Mouse (Mus musculus) spleen, postnatal 14 days (tissue): ENCODE results near the gene Ddx46.
"Not testable (repeated sequence)": the region's sequence is repeated elsewhere in the genome, so short reads cannot be mapped to it uniquely, and the experiment has no call there.

Experiments used
- DNase-seq, 2 experiments: peaks; one replicate each; pipeline ENCODE4 v3.0.0; 2021 to 2022; ENCODE audit warnings: low spot score in 2 of 2

Gene Ddx46

DNA sequence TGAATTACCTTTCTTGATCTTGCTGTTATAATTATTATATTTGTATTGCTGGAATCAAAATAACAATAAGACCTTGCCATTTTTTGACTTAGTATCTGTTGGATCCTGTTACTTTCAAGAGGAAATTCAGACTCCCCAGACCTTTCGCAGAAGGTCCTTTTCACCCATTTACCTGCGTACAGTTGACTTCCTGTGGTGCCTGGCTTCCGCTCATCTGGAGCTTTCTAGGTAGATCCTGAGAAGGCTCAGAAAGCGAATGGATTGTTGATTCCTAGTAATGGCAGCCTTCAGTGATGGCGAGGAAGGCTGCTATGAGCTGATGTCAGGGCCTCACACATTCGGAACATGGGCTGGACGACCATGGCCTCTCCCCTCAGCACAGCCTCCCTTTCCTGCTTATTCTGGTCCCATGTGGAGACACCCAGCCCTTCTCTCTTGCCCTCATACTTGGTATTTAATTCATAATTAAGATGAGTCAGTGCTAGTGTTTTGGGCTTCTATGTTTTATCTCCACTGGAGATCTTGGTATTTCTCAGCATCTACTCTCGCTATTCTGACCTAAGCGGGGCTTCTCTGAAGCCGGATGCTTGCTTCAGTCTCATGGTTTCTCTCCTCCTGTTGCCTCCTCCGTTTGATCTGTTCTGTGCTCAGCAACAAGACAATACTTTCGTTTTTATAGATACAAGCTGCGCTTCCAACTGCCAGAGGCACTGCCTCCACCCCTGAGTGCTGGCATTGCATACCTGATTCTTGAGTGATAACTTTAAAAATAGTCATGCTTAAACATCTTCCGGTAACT is 1.6 kb downstream of the Ddx46 start:
- no peak for DNase-seq

DNA sequence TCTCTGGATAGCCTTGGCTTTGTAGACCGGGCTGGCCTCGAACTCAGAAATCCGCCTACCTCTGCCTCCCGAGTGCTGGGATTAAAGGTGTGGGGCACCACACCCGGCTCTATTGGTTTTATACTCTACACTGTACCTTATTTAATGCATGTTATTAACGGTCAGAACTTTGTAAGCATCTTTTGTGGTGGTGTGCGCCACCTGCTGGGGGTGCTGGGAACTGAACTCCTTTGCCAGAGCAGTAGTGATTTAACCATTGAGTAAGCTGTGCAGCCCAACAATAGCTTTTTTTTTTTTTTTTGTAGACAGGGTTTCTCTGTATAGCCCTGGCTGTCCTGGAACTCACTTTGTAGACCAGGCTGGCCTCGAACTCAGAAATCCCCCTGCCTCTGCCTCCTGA is 5.7 kb downstream of the Ddx46 start:
- peak; percentile 66 to 80 for DNase-seq

- DNase-seq, result peak in 1 of 2 experiments; percentile 25
Observed at GRCm38 (mm10) chr13:55644525-55644924, 9.7 kb downstream of the Ddx46 start.

DNA sequence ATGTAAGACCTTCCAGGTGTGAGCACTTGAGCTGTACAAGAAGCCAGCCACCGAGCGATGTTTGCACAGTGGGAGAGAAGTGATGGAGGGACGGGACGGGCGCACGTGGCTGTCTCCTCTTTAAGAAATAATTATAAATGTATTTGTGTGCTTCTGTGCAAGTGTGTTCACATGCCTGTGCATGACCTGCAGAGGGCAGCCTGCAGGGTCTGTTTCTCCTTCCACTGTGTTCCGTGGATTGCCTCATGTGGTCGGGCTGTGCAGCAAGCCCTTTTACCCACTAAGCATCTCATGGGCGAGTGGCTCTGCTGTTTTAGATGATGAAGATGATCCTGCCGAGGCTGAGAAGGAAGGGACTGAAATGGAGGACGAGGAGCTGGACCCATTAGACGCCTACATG is 15.3 kb downstream of the Ddx46 start:
- no peak for DNase-seq

DNA sequence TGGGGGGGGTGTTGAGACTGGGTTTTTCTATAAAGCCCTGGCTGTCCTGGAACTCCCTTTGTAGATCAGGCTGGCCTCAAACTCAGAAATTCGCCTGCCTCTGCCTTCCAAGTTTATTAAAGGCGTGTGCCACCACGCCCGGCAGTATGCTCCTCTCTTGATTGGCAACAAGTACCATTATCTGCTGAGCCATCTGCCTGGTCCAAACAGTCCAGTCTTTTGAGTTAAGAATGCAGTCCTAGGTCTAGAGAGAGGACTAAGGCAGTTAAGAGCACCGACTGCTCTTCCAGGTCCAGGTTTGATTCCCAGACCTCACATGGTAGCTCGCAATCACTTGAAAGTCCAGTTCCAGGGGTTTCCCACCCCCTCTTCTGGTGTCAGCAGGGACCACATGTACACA is 16.2 kb downstream of the Ddx46 start:
- no peak for DNase-seq

DNA sequence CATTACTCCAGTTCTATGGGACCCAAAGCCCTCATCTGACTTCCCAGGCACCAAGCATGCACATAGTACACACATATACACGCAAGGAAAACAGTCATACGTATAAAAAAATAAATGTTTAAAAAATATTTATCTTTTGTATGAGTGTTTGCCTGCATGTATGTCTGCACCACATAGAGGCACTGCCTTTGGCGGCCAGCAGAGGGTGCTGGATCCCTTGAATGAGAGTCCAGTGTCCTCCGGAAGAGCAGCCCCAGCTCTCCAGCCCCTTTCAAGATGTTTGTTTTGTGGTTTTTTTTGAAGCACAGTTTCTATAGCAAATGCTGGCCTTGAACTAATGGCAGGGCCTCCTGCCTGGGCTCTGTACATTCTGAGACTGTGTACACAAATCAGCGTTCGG is 33.7 kb downstream of the Ddx46 start:
- peak in 1 of 2 experiments; percentile 42 for DNase-seq

- no peak for DNase-seq
Observed at GRCm38 (mm10) chr13:55672711-55673110, 37.9 kb downstream of the Ddx46 start.

- no peak for DNase-seq
Observed at GRCm38 (mm10) chr13:55677364-55677763, 42.5 kb downstream of the Ddx46 start.

GRCm38 (mm10) chr13:55682201-55682600 is 47.4 kb downstream of the Ddx46 start:
- DNase-seq, result no peak

- no peak for DNase-seq
Observed at GRCm38 (mm10) chr13:55683581-55683980, 48.8 kb downstream of the Ddx46 start.

- DNase-seq, result no peak
Observed at GRCm38 (mm10) chr13:55686107-55686633, 51.3 kb downstream of the Ddx46 start.

DNA sequence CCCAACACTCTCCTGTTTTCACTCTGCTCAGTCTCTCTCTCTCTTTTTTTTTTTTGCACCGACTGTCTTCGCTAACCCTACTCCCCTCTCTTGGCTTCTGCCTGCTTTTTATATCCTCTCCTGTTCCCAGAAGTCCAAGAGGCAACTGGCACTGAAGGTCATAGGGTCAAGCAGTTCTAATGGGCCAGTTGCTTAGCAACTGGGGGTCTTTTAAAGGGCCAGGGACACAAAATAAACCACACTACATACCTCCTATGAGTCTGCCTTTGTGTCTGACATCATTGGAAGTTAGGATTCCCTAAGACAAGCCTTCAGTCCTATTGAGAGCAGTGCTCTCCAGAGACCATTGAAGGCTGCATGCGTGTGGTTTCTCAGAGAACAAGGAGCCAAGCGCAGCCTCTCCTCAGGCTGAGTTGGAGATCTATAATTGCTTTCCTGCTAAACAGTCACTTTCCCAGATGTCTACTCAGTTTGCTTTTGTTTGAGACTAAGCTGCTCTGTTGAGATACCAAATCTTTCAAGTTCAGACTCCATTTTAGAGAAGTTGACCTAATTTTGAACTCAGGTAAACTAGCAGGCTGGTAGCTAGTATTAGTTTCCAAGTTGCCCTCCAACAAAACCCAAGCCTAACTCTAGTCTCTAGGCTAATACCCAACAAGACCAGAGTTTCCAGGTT is 53.2 kb downstream of the Ddx46 start:
- no peak for DNase-seq

DNA sequence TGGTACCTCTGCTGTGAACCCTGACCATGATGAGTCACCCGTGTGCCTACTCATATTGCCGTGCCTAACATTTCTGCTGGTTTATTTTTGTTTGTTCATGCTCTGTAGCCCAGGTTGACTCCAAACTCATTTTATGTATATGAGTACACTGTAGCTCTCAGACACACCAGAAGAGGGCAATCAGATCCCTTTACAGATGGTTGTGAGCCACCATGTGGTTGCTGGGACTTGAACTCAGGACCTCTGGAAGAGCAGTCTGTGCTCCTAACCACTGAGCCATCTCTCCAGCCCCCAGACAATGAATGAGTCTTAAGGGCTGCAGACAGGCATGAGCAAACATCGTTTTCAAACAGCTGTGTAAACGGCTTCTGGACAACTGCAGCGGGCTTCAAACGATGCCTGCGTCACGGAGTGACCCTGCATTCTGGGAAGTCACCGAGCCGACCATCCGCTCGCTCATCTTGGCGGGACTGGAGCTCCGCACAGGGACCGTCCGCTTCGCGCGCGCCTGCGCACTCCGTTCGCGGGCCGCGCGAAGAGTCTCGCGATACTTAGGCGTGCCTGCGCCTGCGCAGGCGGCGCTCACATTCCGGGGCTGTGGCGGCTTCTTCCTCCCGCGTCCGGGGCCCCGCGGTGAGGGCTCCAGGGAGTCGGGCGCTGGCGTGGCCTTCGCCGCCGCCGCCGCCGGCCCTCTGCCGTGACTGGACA is 57.9 kb downstream of the Ddx46 start, which contains the start of gene B230219D22Rik:
Gene B230219D22Rik (plus strand): TSS at position 590 of the 708 bp plus-strand sequence.
- peak; percentile 83 to 88 for DNase-seq

DNA sequence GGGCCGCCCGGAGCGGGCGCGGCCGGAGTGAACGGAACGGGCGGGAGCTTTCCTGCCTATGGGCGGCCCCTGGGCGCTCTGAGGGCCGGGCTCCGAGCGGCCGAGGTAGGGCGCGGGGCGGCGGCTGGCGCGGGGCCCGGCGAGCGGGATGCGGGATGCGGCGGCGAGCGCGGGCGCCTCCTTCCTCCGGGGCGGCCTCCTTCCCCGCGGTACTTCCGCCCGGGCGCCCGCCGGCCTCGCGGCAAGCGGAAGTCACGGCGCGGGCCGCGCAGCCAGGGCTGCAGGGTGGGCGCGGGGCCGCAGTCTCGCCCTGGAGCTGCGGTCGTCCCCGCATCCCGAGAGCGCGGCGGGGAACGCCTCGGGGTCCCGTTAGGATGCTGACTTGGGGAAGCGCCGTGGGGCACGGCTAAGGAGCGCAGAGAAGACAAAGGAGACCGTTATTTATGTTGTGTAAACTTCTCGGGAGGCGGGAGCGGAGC is 58.5 kb downstream of the Ddx46 start:
- peak in 1 of 2 experiments; percentile 49 for DNase-seq

- DNase-seq, result no peak
Observed at GRCm38 (mm10) chr13:55694110-55694509, 59.3 kb downstream of the Ddx46 start.

GRCm38 (mm10) chr13:55695989-55696388 is 61.2 kb downstream of the Ddx46 start:
- DNase-seq, result not testable (repeated sequence)

DNA sequence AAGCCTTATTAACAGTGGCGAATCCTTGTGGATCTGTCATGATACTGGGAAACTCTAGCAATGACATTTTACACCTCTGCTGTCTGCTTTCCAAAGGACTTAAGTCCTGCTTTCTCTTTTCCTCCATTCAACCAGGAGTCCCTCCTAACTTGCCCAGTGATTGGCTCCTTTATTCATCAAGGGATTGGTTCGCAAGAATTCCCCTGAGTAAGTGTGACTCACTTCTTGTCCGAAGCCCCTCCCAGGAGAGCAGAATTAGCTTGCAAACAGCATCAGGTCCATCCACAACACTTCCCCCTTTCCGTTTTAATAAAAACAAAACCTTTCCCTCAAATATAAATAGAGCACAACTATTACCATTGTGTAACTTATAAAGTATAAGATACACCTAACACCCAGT is 69.5 kb downstream of the Ddx46 start:
- no peak for DNase-seq

DNA sequence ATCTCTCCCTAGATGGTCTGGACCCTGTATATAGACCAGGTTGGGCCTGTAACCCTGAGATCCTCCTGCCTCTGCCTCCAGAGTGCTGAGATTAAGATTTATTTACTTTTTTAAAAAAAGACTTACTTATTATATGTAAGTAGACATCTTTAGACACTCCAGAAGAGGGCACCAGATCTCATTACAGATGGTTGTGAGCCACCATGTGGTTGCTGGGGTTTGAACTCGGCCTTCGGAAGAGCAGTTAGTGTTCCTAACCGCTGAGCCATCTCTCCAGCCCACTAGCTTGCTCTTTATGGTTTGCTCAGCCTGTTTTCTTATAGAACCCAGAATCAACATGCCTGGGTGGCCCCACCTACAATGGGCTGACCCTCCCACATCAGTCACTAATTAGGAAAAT is 78.0 kb downstream of the Ddx46 start:
- no peak for DNase-seq

GRCm38 (mm10) chr13:55714501-55715166 is 79.8 kb downstream of the Ddx46 start, which contains the start of gene Txndc15:
Gene Txndc15 (plus strand): TSS chr13:55714650.
- DNase-seq, result peak; percentile 79 to 83

DNA sequence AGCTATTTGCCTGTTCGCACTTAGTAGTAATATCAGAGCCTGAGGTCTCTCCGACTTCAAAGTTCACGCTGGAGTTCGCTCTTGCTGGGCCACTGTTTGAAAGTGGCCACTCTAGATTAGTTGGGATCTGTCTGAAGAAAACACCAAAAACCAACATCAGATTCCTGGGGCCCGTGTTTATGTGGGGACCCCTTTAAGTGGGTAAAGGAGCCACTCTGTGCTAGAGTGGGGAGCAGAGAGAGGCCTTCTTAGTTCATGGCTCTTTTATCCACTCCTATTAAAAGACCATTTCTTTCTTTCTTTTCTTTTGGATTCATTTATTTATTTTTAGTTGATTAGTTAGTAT is 80.3 kb downstream of the Ddx46 start:
- DNase-seq, result no peak

GRCm38 (mm10) chr13:55715908-55716510 is 81.2 kb downstream of the Ddx46 start:
- DNase-seq, result no peak
